Mouse (Mus musculus): ENCODE results near the gene Tbx22.

The Tbx22 gene

GRCm38 (mm10) chrX:107667664-107668063, at the start of gene Tbx22:
Tbx22 (plus strand) TSS chrX:107667964.
- DNase-seq = no peak

- DNase-seq = no peak
These were observed 913 bp downstream of the Tbx22 start for GRCm38 (mm10) chrX:107668677-107669076.

- no peak for DNase-seq
These were observed 11.4 kb downstream of the Tbx22 start for GRCm38 (mm10) chrX:107679203-107679602.

GRCm38 (mm10) chrX:107708584-107708983, 40.8 kb downstream of the Tbx22 start:
- no peak for DNase-seq

- no peak for DNase-seq
These were observed 55.8 kb downstream of the Tbx22 start for GRCm38 (mm10) chrX:107723541-107723940.
